Mouse (Mus musculus): ENCODE results near the gene Mrc2. TPM values are rescaled to one million over a fixed set of nuclear protein-coding genes. Genes with fewer than 3 reads are reported as not detected.

The Mrc2 gene
- total RNA-seq, 2 experiments from 2014 or later, result 16.5 to 18.6 TPM

DNA sequence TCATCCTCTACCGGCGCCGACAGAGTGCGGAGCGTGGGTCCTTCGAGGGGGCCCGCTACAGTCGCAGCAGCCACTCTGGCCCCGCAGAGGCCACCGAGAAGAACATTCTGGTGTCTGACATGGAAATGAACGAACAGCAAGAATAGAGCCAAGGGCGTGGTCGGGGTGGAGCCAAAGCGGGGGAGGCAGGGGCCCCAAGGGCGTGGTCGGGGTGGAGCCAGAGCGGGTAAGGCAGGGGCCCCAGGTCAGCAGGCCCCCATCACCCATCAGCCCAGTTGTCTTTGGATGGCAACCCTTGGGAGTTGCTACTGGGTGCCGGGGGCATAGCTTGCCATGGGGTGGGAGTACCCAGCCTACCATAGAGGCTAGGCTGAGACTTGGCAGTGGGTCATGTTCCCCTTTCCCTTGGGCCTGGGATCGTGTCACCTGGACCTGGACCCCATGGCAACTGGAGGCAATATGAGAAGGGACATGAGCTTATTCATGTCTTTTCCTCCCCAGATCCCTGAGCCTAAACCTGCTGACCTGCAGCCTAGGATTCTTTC, 57.4 kb downstream of the Mrc2 start:
- no peak for DNase-seq

DNA sequence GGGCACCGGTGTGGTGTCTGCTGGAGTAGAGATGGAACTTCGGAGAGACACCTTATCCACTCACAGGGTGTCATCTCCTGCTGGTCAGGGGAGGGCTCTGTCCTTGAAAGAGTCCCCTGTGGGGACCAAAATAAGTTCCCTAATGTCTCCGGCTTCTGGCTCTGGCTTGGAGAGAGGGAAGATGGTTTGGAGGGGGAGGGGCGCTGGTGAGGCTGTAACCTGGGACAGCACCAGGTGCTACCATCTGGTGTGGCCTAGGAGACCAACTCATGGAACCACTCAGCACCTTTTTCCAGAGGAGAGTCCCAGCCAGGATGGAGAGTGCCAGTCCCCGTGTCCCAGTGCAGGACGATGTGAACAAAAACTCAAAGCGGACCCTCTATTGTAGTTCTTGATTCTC, 58.2 kb downstream of the Mrc2 start:
- DNase-seq, result no peak

DNA sequence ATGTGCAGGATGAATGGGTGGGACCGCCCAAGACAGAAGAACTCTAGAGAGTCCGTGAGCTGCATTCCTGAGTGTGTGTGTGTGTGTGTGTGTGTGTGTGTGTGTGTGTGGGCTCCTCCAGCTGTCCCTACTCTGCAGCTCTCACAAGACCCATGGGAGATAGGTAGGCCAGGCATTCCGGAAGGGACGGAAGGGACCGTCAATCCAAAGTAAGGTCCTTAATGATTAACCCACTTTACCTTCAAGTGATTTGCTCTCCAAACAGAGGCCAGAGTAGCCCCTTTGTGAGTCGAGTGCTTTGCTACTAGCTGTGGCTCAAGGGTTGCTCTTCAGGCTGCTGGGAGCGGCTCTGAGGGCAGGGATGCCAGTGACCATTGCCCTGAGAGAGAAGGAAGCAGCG, 59.7 kb downstream of the Mrc2 start:
- no peak for DNase-seq

DNA sequence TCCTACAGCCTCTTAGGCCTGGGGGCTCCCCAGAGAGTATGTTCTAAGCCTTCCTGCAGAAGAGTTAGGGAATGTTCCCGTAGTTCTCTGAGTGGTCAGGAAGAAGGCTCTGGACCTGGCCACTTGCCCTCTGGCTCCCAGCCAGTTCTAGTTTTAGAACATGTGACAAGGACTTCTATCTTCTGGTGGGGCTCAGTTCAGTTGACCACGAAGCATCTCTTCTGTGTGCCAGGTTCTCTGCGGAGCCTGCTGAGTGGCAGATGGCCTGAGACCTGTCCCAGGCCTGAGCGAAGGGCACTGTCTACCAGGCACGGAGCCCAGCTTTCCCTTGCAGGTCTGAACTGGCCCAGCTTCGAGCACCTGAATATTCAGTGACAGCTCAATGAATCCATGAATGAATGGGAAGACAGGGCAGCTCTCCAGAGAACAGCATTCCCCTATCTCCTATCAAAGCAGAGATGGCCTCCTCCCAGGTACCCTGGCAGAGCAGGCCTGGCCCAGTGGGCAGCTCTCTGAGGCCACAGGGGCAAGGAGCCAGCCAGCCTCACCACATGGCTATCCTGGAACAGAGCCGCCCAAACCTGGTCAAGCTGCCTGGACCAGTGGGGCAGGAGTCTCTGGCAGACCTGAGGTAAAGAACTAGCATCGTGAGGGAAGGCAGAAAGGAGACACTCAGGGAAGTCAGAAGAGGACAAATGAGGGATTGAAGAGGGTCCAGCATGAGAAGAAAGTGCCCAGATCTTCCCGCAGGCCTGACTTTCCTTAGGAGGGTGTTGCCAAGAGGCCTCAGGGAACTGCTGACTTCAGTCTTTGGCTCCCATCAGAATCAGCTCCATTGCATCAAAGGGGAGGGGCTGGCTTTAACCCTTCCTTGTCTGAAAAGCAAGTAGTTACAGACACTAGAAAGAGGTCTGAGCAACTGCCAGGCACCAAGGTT, 60.8 kb downstream of the Mrc2 start:
- DNase-seq, result peak; percentile 85

DNA sequence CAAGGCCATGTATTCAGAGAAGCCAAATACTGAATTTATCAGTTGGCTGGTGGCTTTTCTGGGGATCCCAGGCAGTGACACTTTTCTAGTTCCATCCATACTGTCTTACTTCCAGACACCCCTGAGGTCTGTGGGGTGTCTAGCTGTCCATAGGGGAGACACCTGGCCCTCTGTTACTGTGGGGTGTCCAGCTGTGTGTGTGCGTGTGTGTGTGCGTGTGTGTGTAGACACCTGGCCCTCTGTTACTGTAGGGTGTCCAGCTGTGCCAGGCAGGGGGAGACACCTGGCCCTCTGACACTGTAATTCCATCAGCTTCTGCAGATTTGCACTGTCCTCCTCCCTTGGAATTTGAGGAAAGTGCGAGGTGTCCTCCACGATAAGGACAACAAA, 61.4 kb downstream of the Mrc2 start:
- DNase-seq, result no peak

DNA sequence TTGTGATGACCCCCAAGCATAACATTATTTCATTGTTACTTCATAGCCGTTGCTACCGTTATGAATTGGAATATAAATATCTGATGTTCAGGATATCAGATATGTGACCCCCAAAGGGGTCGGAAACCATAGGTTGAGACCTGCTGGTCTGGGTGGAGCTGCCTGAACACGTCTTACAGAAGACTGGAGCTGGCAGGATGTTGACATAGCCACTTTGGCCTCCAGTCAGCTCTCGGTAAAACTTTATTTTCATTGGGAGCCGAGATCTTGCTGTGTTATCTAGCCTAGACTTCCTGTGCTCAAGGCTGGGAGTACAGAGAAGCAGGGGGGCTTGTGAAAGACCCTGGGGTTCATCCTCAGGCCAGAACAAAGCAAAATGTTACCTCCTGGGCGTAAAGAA, 63.9 kb downstream of the Mrc2 start:
- DNase-seq, result no peak

DNA sequence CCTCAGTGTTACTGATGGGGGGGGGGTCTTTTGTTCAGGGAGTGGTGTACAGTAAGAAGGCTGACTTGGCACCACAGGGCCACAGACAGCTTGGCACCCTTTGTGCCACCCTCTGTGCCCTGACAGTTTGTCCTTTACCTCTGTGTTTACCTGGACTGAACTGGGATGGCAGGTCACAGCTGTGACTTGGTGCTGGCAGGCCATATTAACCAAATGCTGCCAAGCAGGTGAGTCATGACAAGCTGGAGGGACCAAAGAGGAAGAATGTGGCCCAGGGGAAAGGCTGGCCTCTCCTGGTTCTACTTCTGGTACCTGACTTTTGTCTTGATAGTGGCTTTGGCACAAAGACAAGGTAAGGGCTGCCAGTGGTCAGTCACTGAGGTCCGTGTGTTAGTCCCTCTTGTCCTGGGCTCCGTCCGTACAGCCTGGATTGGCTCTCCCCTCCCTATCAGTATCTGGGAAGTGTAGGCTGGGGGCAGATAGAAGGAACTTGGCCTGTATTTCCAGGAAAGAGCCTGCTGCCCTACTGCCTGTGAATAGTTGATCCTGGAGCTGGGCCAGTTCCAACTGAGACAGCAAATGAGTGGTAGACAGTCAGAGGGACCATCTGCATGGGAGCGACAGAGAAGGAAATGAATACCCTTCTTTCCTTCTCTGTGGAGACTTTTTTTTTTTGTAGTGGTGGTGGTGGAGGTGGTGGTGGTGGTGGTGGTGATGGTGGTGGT, 69.8 kb downstream of the Mrc2 start:
- no peak for DNase-seq

DNA sequence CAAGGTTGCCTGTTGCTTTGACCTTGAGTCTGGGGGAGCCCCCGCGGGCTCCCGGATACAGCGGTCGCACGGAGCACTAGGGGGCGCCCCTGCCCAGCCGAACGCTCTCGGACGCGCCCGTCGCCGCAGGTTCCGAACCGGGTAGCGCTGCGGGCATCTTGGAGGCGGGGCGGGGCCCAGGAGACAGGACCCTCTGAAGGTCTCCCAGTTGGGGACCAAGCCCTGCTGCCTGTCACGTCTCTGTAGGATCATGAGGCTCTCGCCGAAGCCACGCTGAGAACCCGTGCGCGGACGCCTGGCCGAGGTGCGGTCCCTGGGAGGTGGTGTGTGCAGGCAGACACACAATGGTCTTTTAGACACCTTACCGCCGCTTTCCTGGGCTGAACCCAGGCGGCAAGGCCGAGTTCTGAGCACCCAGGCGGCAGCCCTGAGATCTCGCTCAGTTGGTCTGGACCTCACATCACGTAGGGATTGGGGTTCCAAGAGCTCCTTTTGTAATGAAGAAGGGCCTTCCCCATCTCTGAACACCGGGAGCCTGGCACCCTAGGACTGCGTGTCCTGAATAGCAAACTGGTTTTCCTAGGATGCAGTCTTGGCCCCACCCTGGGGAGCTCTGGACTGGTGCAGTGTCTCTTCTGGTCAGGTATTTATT, 70.6 kb downstream of the Mrc2 start:
- peak; percentile 69 for DNase-seq

DNA sequence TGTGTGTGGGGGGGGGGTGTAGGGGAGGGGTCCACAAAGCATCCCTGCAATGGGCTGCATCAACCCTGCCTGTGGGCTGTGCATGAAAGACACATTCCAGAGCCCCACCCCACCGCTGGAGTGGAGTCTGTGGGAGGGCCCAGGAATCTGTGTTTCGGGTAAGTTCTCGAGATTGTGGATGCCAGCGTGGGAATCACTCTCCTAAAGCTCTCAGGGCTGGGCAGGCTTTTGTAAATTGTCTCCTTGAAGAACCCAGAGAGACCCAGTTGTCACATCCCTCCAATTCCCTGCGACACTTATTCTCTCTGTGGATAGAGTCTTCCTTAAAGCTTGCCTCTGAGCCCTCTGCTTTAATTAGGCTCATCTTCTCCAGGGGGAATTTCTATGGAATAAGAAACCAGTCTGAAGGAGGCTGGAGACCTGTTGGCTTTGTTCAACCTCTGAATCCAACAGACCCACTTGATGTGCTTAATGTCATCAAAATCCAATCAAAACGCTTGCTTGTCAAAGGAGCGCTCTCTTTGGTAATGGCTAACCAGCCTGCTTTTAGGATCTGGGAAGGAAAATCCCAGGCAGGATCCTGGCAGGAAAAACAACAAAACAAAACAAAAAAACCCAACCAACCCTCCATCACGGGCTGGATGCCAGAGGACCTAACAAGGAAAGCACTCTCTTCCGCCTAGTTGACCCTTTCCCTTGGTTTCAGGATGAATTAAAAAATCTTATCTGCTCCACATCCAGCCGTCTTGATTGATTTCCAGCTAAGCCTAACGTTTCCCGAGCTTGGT, 71.3 kb downstream of the Mrc2 start:
- no peak for DNase-seq

DNA sequence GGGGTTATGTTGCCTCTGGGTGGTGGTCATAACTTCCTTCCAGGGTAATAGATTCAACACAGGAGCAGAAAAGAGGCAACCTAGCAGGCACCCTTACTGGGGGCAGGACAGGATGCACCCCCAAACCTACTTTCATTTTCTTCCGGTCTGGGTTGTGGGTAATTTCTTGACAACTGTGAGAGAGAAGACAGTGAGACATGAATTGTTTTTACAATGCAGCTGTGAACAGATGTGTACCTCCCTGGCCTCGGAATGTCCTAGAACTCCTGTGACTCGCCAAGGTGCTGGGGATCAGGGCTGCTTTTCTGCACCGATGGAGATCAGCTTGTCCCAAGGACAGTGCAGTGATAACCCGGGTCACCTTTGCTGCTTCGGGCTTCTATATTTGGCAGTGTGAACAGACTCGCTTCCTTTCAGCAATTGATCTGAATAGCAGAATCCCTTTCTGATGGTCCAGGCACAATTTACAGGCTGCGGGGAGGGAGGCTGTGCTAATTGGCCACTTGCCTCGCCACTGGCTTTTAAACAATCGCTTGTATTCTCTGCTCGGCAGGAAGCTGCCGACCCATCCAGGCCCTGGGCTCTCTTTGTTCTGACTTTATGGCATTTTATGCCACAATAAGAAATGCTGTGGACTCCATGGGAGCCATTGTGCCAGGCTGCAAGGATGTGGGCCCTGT, 72.1 kb downstream of the Mrc2 start:
- no peak for DNase-seq

DNA sequence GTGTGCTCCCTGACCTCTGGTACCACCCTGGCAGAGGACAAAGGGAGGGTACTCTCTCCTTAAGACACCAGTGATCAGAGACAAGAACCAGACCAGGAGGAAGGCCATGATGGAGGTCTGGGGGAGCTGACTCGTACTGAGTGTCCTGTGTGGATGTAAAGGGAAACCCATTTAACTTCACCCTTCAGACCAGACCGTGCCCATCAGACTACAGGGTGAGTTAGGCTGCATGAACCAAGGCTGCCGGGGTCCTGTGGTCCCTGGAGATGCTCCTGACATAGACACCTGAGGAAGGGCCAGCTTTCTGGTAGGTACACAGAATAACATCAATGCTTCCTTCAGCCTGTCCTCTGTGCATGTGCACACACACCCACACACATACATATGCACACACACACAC, 73.2 kb downstream of the Mrc2 start:
- DNase-seq, result no peak

DNA sequence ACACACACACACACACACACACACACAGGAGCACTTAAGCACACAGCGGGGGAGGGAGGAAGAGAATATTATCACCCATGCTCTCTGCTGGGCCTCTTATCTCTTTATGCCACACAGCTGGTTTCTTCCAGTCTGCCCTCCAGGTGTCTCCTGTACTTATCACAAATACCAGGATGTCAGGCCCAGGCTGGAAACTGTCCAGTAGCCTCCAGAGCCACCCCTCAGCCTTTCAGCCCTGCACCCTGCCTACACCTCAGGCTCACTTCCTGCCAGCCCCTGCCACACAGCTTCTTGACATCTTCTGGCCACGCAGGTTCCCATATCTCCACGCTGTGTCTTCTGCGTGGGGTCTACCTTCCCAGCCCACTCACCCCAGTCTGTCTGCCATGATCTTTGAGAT, 73.6 kb downstream of the Mrc2 start:
- DNase-seq, result no peak

DNA sequence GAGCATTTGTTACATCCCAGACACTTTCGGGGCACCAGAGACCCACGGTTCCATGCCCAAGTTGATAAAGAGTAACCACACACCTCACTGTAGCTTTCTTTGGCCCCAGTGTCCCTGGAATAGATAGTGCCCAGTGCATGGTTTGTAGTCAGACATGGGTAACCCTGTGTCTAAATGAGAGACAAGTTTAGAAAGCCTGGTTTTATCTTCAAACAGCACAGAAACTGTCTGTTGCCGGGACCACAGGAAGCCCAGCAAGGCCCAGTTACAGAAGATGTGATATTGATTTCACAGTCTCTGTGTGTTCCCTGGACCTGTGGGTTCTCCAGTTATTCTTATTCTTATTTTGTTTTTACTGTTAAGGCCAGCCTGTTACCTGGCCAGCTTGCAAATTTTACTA, 74.7 kb downstream of the Mrc2 start:
- DNase-seq, result no peak

DNA sequence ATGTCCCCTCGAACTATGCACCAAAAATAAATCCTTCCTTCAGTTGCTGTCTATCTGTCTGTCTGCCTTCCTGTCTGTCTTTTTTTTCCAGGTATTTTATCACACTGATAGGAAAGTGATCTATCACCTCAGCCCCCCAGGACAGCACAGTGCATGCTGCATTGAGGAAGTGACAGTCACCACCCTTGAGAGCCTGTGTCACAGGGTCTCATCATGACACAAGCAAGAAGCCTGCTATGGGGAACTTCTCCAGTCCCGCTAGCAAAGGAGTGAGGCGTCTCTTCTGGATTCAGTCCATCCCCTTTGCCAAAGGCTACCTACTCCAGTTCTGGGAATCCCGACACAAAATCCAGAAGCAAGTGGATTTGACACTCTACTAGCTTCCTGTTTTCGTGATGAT, 76.4 kb downstream of the Mrc2 start:
- DNase-seq, result no peak

DNA sequence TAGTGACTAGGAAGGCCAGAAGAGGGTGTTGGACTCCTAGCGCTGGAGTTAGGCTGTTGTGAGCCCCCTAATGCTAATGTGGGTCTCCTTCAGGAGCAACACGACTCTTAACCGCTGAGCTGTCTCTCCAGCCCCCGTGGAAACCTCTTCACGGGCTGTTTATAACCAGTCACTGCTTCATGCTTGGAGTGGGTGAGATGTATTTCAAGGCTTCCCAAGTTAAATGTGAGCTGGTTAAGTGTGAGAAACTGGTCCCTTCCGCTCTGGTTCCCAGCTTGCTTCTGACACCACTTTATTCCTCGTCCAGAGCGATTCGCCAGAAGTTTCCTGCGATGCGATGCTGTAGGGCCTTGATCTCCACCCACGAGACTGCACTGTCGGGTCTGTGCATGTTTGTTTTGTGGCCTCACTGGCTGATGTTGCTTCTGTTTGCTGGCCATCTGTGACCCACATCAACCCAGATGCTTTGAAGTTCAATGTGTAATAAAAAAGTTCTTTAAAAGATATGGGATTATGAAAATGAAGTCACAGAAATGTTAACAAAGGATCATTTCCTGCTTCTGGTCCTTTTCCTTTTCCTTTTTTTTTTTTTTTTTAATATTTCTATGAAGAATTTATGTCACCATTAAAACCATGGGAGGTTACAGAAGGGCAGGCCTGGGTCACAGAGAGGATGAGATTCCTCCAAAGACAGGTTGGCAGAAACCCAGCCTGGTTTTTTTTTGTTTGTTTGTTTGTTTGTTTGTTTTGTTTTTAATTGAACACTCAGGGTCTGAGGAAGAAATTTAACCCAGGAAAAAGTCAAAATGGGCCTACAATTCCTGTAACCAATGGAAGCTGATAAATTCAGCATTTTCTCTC, 77.3 kb downstream of the Mrc2 start:
- DNase-seq, result no peak

DNA sequence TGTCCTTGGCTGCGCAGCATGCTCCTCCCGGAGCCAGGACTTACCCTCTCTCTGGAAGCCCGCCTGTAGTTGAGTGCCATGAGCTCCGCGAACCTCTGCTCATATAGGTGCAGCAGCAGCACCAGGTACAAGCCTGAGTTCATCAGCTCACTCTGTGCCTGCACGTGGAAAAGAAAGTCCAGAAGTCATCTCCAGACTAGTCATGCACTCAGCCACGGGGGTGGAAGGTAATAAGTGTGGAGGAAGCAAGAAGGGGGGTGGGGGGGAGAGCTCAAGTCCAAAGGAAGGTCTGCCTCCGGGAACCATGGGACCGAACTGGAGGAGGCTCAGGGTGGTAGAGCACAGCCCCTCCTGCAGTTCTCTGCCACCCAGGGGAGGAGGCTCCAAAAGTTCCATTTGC, 79.4 kb downstream of the Mrc2 start:
- no peak for DNase-seq

DNA sequence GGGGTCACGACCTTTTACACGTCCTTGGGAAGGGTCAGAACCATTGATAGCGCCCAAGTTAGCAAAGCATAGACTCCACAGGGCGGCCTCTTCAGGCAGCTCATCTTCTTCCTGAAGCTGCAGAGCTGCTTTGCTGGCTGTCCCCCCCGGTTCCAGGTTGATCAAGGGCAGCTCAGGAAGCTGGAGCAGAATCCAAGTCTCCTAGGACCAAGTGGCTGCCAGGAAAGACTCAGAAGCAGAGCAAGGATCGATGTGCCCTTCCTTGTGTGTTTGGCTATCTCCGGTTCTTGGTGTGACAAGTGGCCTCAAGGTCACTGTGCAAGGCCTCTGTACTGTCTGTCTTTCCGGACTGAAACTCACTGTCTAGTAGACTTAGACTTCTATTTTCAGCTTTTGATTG, 81.4 kb downstream of the Mrc2 start:
- DNase-seq, result no peak

DNA sequence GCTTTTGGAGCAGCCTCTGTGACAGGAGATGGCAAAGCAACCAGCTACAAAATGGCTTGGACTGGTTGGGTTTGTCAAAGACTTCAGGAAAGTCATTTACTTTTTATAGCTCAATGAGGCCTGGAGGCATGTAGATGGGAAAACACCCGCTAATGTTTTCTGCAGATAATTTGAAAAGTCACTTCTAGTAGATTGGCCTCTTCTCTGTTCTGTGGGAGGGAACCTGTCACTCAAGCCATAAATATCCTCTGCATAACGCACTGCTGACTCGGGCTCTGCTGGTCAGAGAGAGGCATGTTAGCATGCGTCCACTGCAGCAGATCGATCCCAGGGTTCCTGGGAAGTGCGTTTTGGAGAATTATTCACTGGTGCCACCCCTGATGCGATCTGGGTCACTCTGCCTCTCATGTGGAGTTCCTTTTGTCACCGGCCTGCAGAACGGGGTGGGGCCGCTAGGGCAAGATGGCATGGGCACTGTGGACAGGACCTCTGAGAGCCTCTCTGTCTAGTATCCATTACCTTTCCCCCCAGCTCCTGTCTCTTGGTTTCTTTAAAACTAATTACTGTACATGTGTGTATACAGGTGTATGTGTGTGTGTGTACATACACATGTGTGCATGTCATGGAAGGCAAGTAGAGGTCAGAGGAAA, 82.2 kb downstream of the Mrc2 start:
- no peak for DNase-seq

DNA sequence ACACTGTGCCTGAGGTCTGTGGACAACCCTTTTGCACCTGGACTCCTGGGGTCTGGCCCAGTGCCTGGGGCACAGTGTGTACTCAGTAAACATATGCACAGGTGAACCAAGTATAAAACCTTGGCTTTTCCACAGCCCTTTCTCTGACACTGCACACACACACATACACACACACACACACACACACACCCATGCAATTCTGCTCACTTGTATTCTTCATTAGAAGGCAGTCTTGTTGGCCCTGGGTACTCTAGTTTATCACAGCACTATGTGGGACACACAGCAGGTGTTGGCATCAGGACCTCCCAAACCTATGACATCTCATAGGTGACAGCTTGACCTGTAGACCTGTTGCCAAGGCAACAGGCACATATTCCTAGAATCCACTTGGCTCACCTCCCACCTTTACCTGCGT, 83.4 kb downstream of the Mrc2 start:
- no peak for DNase-seq

DNA sequence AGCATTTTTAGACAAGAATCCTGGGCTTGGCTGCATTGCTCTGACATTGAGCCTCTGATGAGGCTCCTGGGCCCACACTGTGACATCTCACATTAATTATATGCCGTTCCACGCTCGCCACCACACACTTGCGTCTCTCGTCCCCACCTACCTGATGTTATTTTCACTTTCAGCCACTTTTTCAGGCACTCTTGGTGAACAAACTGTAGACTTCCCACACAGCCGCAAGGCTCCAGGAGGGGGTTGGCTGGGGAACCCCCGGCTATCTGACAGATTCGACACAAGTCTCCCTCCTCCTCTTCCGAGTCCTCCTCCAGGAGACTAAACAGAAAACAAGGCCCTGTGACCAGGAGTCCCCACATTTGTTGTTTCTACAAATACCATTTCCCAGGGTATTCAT, 92.8 kb downstream of the Mrc2 start:
- DNase-seq, result no peak

Measured in gastrocnemius, postnatal 25 days (tissue).